Comparison of ENCODE assay signal across 36 mouse cellular contexts in genomic region chr7:102087336-102087735, GRCm38 (mm10). TPM values are rescaled to one million over a fixed set of nuclear protein-coding genes. Genes with fewer than 3 reads are reported as not detected.
DNase-seq lines count a peak whose midpoint lies in the region; TF ChIP-seq lines count a peak whose summit lies in the region.
"Had no signal": no experiment of that assay in that cellular context is flagged by ENCODE, and none has a peak within 500 bp of the region (broad histone marks: within the 10 kb centered on the region; RNA-seq: fewer than 3 reads in every experiment).

No protein-coding gene starts in this region.

- 46% methylated on average over 4 of the region's 4 CpGs for WGBS in cerebellum, adult 2 months

- no peak overlapping the region for H3K27ac ChIP-seq in cerebellum, adult 2 months (ENCODE audit: insufficient read depth, low read length)
- H3K27ac ChIP-seq: embryonic facial prominence, embryonic 15.5 days; forebrain, embryonic 13.5 days; hindbrain, embryonic 10.5 days; hindbrain, embryonic 15.5 days; layer of hippocampus, adult 2 months; left cerebral cortex, adult 2 months; liver, embryonic 14.5 days; midbrain, embryonic 10.5 days; midbrain, embryonic 15.5 days had no signal

- peaks cover 4% of the 10 kb centered on the region for H3K4me1 ChIP-seq in cerebellum, adult 2 months (ENCODE audit: control insufficient read depth, insufficient read depth, low read length)
- H3K4me1 ChIP-seq: embryonic facial prominence, embryonic 15.5 days; forebrain, embryonic 13.5 days; hindbrain, embryonic 10.5 days; hindbrain, embryonic 15.5 days; midbrain, embryonic 10.5 days; midbrain, embryonic 15.5 days had no signal

- H3K27me3 ChIP-seq in cerebellum, adult 2 months (ENCODE audit: control insufficient read depth, insufficient read depth, low read length): no peaks in the 10 kb centered on the region
- H3K27me3 ChIP-seq: embryonic facial prominence, embryonic 15.5 days; forebrain, embryonic 13.5 days; hindbrain, embryonic 15.5 days; midbrain, embryonic 15.5 days had no signal

- no peak overlapping the region for H3K4me3 ChIP-seq in cerebellum, adult 2 months (replicated peaks; ENCODE audit: insufficient read depth, low read depth, low read length)
- H3K4me3 ChIP-seq: embryonic facial prominence, embryonic 15.5 days; forebrain, embryonic 13.5 days; hindbrain, embryonic 10.5 days; hindbrain, embryonic 15.5 days; layer of hippocampus, adult 2 months; left cerebral cortex, adult 2 months; midbrain, embryonic 10.5 days; midbrain, embryonic 15.5 days had no signal

- no peak for TF ChIP-seq POLR2A in cerebellum, adult 2 months (IDR thresholded peaks at IDR 0.05; ENCODE audit: borderline replicate concordance, insufficient read depth, low read length)

- TF ChIP-seq CTCF in cerebellum, adult 2 months (IDR thresholded peaks at IDR 0.05; ENCODE audit: borderline replicate concordance, insufficient read depth, low read depth, low read length): no peak

- DNase-seq in layer of hippocampus, adult 11-12 months (ENCODE audit: low spot score): peak; percentile 29
- DNase-seq in layer of hippocampus, postnatal 10 days (ENCODE audit: low spot score in 2 of 2): no peak
- DNase-seq in right cerebral cortex, adult 18-20 months: peak; percentile 32
- no peak for DNase-seq in right cerebral cortex, postnatal 10 days (ENCODE audit: low spot score in 2 of 2)
- DNase-seq in cerebellum, adult 2 months: peak; percentile 30 to 36
- DNase-seq in cerebellum, postnatal 10 days: peak; percentile 52 to 61
- DNase-seq in lung, adult 18-20 months: no peak
- DNase-seq in urinary bladder, postnatal 36 days (ENCODE audit: low spot score in 2 of 2): no peak
- DNase-seq: adrenal gland, postnatal 14 days; gastrocnemius, postnatal 14 days; heart, postnatal 14 days; kidney, adult 11 months; kidney, postnatal 14 days; liver; lung, embryonic 14.5 days; lung, postnatal 14 days; thymus, adult 2 months; thymus, postnatal 36 days had no signal

RNA-seq across cellular contexts. Expression of gene Trpc2, which starts 4.4 kb away (rescaled TPM):
- total RNA-seq in layer of hippocampus, postnatal 10 days (2021): 1 to 10 TPM in 1 of 2 experiments, under 1 TPM in 1; 0.36 to 1.5 TPM
- polyA plus RNA-seq in cerebellum, adult 2 months (2012; rRNA removed): 0.39 and 1.6 TPM in 2 replicates
- total RNA-seq: adrenal gland, postnatal 14 days; granulocyte monocyte progenitor cell, adult 5-6 weeks had no signal
- polyA plus RNA-seq: CD4-positive, CD25-positive, alpha-beta regulatory T cell, adult 4 months; forebrain, embryonic 13.5 days; heart, embryonic 14.5 days; hindbrain, embryonic 10.5 days; hindbrain, embryonic 15.5 days; kidney, embryonic 14.5 days; lung, embryonic 14.5 days; midbrain, embryonic 10.5 days; midbrain, embryonic 15.5 days; neural tube, embryonic 11.5 days had no signal

RNA-seq across cellular contexts. Expression of gene Art1, which starts 14.2 kb away (rescaled TPM):
- not detected for total RNA-seq in layer of hippocampus, postnatal 10 days (2021)
- not detected in 2 replicates for polyA plus RNA-seq in cerebellum, adult 2 months (2012; rRNA removed)
- total RNA-seq: adrenal gland, postnatal 14 days; layer of hippocampus, adult 2 months; left cerebral cortex, adult 2 months; left cerebral cortex, postnatal 25 days; neutrophil, adult 5-6 weeks had no signal
- polyA plus RNA-seq: CD4-positive, CD25-positive, alpha-beta regulatory T cell, adult 4 months; cortical plate, adult 2 months; inflammation-experienced regulatory T-cells, adult 6 months had no signal

RNA-seq across cellular contexts. Expression of gene Xntrpc, which starts 21.8 kb away (rescaled TPM):
- 1 to 10 TPM; 1.5 to 1.9 TPM for total RNA-seq in layer of hippocampus, postnatal 10 days (2021)
- polyA plus RNA-seq in cerebellum, adult 2 months (2012; rRNA removed): 3.8 and 4.7 TPM in 2 replicates

RNA-seq across cellular contexts. Expression of gene Art5, which starts 22.0 kb away (rescaled TPM):
- not detected for total RNA-seq in layer of hippocampus, postnatal 10 days (2021)
- not detected in 2 replicates for polyA plus RNA-seq in cerebellum, adult 2 months (2012; rRNA removed)
- total RNA-seq: granulocyte monocyte progenitor cell, adult 5-6 weeks; layer of hippocampus, adult 2 months; left cerebral cortex, adult 2 months; left cerebral cortex, postnatal 25 days had no signal
- polyA plus RNA-seq: cortical plate, adult 2 months had no signal

RNA-seq across cellular contexts. Expression of gene Xndc1, which starts 22.0 kb away (rescaled TPM):
- total RNA-seq in layer of hippocampus, postnatal 10 days (2021): 10 to 100 TPM; 23.2 to 23.6 TPM
- 48.8 and 48.9 TPM in 2 replicates for polyA plus RNA-seq in cerebellum, adult 2 months (2012; rRNA removed)

Comparison
In these comparisons a context has a peak if more than half of its experiments do, and no peak if none do; other contexts are left out.
1. DNase-seq: peak in layer of hippocampus, adult 11-12 months (single experiment), right cerebral cortex, adult 18-20 months (single experiment), cerebellum, adult 2 months (2 of 2) and cerebellum, postnatal 10 days (2 of 2); none in layer of hippocampus, postnatal 10 days (0 of 2), right cerebral cortex, postnatal 10 days (0 of 2), lung, adult 18-20 months (0 of 2) and urinary bladder, postnatal 36 days (0 of 2).